Mouse (Mus musculus) lung, postnatal 14 days (tissue): ENCODE results near the gene Hspb7.

Experiments used
- DNase-seq: peaks from one replicate; pipeline ENCODE4 v3.0.0; 2021

Gene Hspb7

GRCm38 (mm10) chr4:141420192-141420829 is at the start of gene Hspb7:
Hspb7 (plus strand) TSS chr4:141420779.
- DNase-seq, result no peak

- DNase-seq, result no peak
Measured at GRCm38 (mm10) chr4:141372426-141372825, 48.2 kb upstream of the Hspb7 start.

- DNase-seq, result no peak
Measured at GRCm38 (mm10) chr4:141379674-141380073, 40.9 kb upstream of the Hspb7 start.

GRCm38 (mm10) chr4:141382406-141382805 is 38.2 kb upstream of the Hspb7 start:
- no peak for DNase-seq

- peak; percentile 56 for DNase-seq
Measured at GRCm38 (mm10) chr4:141385275-141385674, 35.3 kb upstream of the Hspb7 start.

- no peak for DNase-seq
Measured at GRCm38 (mm10) chr4:141386150-141386549, 34.4 kb upstream of the Hspb7 start.

- DNase-seq, result peak; percentile 84
Measured at GRCm38 (mm10) chr4:141387093-141387784, 33.3 kb upstream of the Hspb7 start.

- DNase-seq, result no peak
Measured at GRCm38 (mm10) chr4:141387933-141388332, 32.6 kb upstream of the Hspb7 start.

GRCm38 (mm10) chr4:141389366-141390150 is 31.0 kb upstream of the Hspb7 start:
- DNase-seq, result no peak

GRCm38 (mm10) chr4:141391293-141391692 is 29.3 kb upstream of the Hspb7 start:
- DNase-seq, result no peak

- no peak for DNase-seq
Measured at GRCm38 (mm10) chr4:141394751-141395150, 25.8 kb upstream of the Hspb7 start.

- no peak for DNase-seq
Measured at GRCm38 (mm10) chr4:141397861-141398260, 22.7 kb upstream of the Hspb7 start.

GRCm38 (mm10) chr4:141398545-141398944 is 22.0 kb upstream of the Hspb7 start, which contains the start of gene Clcnka:
Clcnka (minus strand) TSS chr4:141398724.
- DNase-seq, result no peak

GRCm38 (mm10) chr4:141400171-141400570 is 20.4 kb upstream of the Hspb7 start:
- DNase-seq, result no peak

GRCm38 (mm10) chr4:141404518-141405313 is 15.9 kb upstream of the Hspb7 start:
- DNase-seq, result peak; percentile 90

- no peak for DNase-seq
Measured at GRCm38 (mm10) chr4:141405314-141405622, 15.3 kb upstream of the Hspb7 start.

GRCm38 (mm10) chr4:141406516-141407299 is 13.9 kb upstream of the Hspb7 start:
- peak; percentile 65 for DNase-seq

- no peak for DNase-seq
Measured at GRCm38 (mm10) chr4:141408577-141408976, 12.0 kb upstream of the Hspb7 start.

GRCm38 (mm10) chr4:141411430-141411992 is 9.1 kb upstream of the Hspb7 start:
- no peak for DNase-seq

- no peak for DNase-seq
Measured at GRCm38 (mm10) chr4:141415924-141416323, 4.7 kb upstream of the Hspb7 start, which contains the start of gene Clcnkb. Clcnkb (minus strand) TSS chr4:141416014.

GRCm38 (mm10) chr4:141419398-141420191 is 984 bp upstream of the Hspb7 start:
- DNase-seq, result no peak
